Mouse (Mus musculus) intestine, embryonic 14.5 days (tissue): ENCODE results near the gene Gzma. TPM values are rescaled to one million over a fixed set of nuclear protein-coding genes. Genes with fewer than 3 reads are reported as not detected.

Experiments
- ATAC-seq: fragments of 200-750 bp; cut with Nextera tagmentation; replicated peaks from 2 replicates; pipeline ENCODE4 v1.8.0; 2017; ENCODE audit warnings: low read depth, moderate number of reproducible peaks, moderate TSS enrichment, moderate library complexity; ENCODE audit not compliant: low FRiP score, low TSS enrichment
- DNase-seq: peaks from one replicate; pipeline ENCODE4 v3.0.0-alpha.2; 2018; ENCODE audit warnings: low spot score
- H3K27ac ChIP-seq: fragments of 300-500 bp; sonication (generic); 2 replicates; pipeline ENCODE4 v1.5.1; 2014; ENCODE audit warnings: low read depth, mild to moderate bottlenecking, control low read depth
- H3K27me3 ChIP-seq: fragments of 300-500 bp; sonication (generic); replicated peaks from 2 replicates; pipeline ENCODE4 v1.6.1; 2014; ENCODE audit warnings: low read length, control low read depth; ENCODE audit not compliant: control insufficient read depth, insufficient read depth
- H3K36me3 ChIP-seq: fragments of 300-500 bp; sonication (generic); 2 replicates; pipeline ENCODE4 v1.6.1; 2014; ENCODE audit warnings: low read length, control low read depth; ENCODE audit not compliant: control insufficient read depth, insufficient read depth
- H3K4me1 ChIP-seq: fragments of 300-500 bp; sonication (generic); replicated peaks from 2 replicates; pipeline ENCODE4 v1.6.1; 2014; ENCODE audit warnings: low read length, control low read depth, mixed read lengths; ENCODE audit not compliant: control insufficient read depth, insufficient read depth
- H3K4me2 ChIP-seq: fragments of 300-500 bp; sonication (generic); 2 replicates; pipeline ENCODE4 v1.6.1; 2014; ENCODE audit warnings: low read length
- H3K4me3 ChIP-seq: fragments of 300-500 bp; sonication (generic); 2 replicates; pipeline ENCODE4 v1.5.1; 2014; ENCODE audit warnings: low read depth, low read length, control low read depth, mixed read lengths
- H3K9ac ChIP-seq: fragments of 300-500 bp; sonication (generic); 2 replicates; pipeline ENCODE4 v1.6.1; 2014; ENCODE audit warnings: mild to moderate bottlenecking, low read length
- H3K9me3 ChIP-seq: fragments of 300-500 bp; sonication (generic); 2 replicates; pipeline ENCODE4 v1.6.1; 2016; ENCODE audit warnings: low read length, control low read depth; ENCODE audit not compliant: control insufficient read depth
- WGBS: fragments of 180-500 bp; shearing (Covaris S2); extraction: QIAGEN DNeasy Blood & Tissue Kit; methylation state at CpG from one replicate; pipeline ENCODE4 v1.1.7; 2014; 5-methylcytosine and 5-hydroxymethylcytosine counted together
- polyA plus RNA-seq: library from polyadenylated mRNA; unstranded; fragments of >200 nt; fragmentation: Nextera tagmentation; extraction: Ambion mirVana; gene quantifications from 2 replicates; pipeline ENCODE4 v1.2.1, GENCODE M21; 2014

The Gzma gene
- polyA plus RNA-seq, 1 experiment from 2014 or later = 0.62 TPM

DNA sequence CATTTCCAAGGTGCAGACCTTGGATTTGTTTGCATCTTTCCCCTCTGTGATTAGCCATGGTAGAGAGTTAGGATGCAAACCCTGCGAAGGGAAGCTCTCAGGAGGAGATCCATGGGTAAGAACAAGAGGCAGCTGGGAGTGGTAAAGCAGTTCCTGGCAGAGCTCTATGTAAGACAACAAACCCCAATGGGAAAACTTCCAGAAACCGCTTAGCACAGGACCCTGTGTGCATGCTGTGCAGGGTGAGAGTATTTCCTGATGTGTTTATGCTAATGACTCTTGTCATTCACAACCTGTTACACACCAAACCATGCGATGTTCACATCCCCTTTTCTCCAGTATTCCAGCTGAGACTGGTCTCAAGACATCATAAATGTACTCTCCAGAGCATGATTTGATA lies 3.8 kb downstream of the Gzma start:
- H3K9me3 ChIP-seq = no peaks in the 10 kb centered on the region
- WGBS = 71% methylated on average over 3 of the region's 3 CpGs

DNA sequence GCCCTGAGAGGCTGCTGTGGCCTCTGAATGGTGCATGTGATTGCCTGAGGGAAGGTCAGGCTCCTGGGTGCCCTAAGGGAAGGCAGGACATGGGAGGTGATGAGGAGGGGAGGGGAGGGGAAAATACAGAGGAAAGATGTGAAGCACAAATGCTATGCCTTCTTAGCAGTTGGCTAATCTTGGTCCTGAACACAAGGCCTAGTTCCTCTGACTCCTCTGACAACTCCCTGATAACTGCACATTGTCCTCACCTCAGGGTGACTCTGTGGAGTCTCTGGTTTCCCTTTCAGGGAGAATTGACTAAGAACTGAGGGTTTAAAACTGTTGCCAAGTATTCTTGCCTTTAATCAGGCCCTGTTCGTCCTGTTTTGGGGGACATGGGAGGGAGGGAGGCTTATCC lies 6.2 kb downstream of the Gzma start:
- H3K4me3 ChIP-seq = no peak overlapping the region
- H3K27me3 ChIP-seq = no peaks in the 10 kb centered on the region
- ATAC-seq (no peak), DNase-seq (no peak)
- H3K4me1 ChIP-seq = no peaks in the 10 kb centered on the region
- no peaks in the 10 kb centered on the region for H3K9me3 ChIP-seq
- no peaks in the 10 kb centered on the region for H3K36me3 ChIP-seq
- no peak overlapping the region for H3K4me2 ChIP-seq
- H3K9ac ChIP-seq = no peak overlapping the region
- no peak overlapping the region for H3K27ac ChIP-seq
- 77% methylated on average over 1 of the region's 1 CpGs for WGBS

More for the DNA sequence above, 3.8 kb downstream of the Gzma start:
- ATAC-seq (no peak), DNase-seq (no peak)
- H3K27me3 ChIP-seq = no peaks in the 10 kb centered on the region
- no peak overlapping the region for H3K4me3 ChIP-seq
- H3K27ac ChIP-seq = no peak overlapping the region
- H3K4me1 ChIP-seq = no peaks in the 10 kb centered on the region
- no peaks in the 10 kb centered on the region for H3K36me3 ChIP-seq
- H3K9ac ChIP-seq = no peak overlapping the region
- H3K4me2 ChIP-seq = no peak overlapping the region

GRCm38 (mm10) chr13:113090489-113090888 lies 10.3 kb downstream of the Gzma start:
- Histone ChIP-seq H3K4me1 (no peaks in the 10 kb centered on the region), H3K27me3 (no peaks in the 10 kb centered on the region), H3K4me2 (no peak overlapping the region), H3K36me3 (no peaks in the 10 kb centered on the region), H3K9ac (no peak overlapping the region), H3K27ac (no peak overlapping the region), H3K4me3 (no peak overlapping the region), H3K9me3 (no peaks in the 10 kb centered on the region)
- ATAC-seq (no peak), DNase-seq (no peak)
- WGBS = 44% methylated on average over 8 of the region's 8 CpGs

DNA sequence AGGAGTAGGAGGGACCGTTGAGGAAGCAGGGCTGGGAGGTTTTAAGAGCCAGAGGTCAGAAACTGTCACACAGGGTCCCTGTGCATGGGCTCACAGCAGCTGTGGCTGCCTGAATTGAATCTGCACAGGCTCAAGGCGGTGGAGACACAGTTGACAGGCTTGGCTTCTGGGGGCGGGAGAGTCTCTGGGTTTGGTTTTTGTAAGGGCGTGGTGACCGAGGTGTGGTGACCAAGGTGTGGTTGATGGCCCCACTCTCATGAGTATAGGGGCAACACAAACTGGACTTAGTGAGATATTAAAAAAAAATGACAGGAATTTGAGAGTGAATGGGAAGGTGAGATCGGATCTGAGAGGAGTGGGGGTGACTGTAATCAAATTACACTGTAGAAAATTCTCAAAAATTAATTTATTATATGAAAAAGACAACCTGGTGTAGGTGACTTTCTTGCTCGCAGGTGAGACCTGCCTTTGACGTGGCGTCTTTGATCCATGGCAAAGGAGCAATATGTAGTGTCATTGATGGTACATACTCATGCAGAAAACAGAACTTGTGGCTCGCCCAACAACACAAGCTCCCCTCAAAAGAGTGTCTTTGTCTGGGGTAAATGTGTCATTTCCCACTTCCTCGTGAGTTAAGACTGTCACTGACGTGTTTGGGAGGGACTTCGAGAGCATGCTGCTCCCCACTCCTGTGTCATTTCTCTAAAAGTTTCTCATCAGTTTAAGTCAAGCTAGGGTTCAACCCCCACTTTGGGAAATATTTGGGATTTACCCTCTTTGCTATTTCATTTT lies 13.4 kb downstream of the Gzma start:
- ATAC-seq (no peak), DNase-seq (no peak)
- Histone ChIP-seq H3K36me3 (no peaks in the 10 kb centered on the region), H3K27me3 (no peaks in the 10 kb centered on the region), H3K9me3 (no peaks in the 10 kb centered on the region), H3K9ac (no peak overlapping the region), H3K27ac (no peak overlapping the region), H3K4me2 (no peak overlapping the region), H3K4me3 (no peak overlapping the region), H3K4me1 (no peaks in the 10 kb centered on the region)
- WGBS = 78% methylated on average over 13 of the region's 13 CpGs

- no peak overlapping the region for H3K4me3 ChIP-seq
- no peaks in the 10 kb centered on the region for H3K36me3 ChIP-seq
- H3K27ac ChIP-seq = no peak overlapping the region
- no peaks in the 10 kb centered on the region for H3K9me3 ChIP-seq
- WGBS = 64% methylated on average over 5 of the region's 5 CpGs
- no peak overlapping the region for H3K4me2 ChIP-seq
- no peaks in the 10 kb centered on the region for H3K27me3 ChIP-seq
- no peaks in the 10 kb centered on the region for H3K4me1 ChIP-seq
- DNase-seq (no peak), ATAC-seq (no peak)
- H3K9ac ChIP-seq = no peak overlapping the region
These were observed 16.0 kb downstream of the Gzma start for GRCm38 (mm10) chr13:113084732-113085131.

DNA sequence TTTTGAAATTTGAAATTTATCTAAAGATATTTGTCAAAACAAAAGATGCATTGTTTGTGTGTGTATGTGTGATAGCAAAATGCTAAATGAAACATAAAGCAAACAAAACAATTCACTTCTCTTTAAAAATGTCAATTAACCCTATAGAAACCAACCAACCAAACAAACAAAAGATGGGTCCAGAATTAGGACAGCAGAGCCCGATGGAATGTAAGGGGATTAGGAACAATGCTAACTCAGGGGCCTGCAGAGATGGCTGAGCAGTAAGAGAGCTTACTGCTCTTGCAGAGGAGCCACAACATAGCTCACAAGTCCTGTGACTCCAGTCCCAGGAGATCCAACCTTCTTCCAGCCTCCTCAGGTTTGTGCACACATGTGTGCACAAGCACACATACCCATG lies 18.7 kb downstream of the Gzma start:
- Histone ChIP-seq H3K9ac (no peak overlapping the region), H3K4me3 (no peak overlapping the region), H3K27me3 (no peaks in the 10 kb centered on the region), H3K27ac (no peak overlapping the region), H3K4me2 (no peak overlapping the region), H3K4me1 (no peaks in the 10 kb centered on the region), H3K36me3 (no peaks in the 10 kb centered on the region), H3K9me3 (no peaks in the 10 kb centered on the region)
- no peak for ATAC-seq
- no peak for DNase-seq
- WGBS = 46% methylated on average over 1 of the region's 1 CpGs

DNA sequence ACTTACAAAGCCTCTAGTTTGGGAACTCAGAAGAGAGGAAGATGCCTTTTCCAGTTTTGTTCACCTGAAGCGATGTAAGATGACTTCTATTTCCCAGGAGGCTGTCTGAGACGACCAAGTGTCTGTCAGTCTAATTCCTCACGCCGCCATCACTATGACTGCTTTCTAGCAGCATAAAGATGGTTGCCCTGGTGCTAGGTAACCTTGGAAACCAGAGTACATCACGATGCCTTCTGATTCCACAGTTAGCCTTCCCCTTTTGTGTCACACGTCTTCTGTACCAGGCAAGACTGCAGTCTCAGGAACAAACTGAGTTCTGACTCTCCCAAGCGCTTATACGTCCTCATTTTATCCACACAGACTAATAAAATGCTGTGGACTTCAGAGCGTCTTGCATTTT lies 21.8 kb downstream of the Gzma start:
- Histone ChIP-seq H3K4me3 (no peak overlapping the region), H3K27ac (no peak overlapping the region), H3K9ac (no peak overlapping the region), H3K4me2 (no peak overlapping the region), H3K9me3 (no peaks in the 10 kb centered on the region), H3K27me3 (no peaks in the 10 kb centered on the region), H3K36me3 (no peaks in the 10 kb centered on the region), H3K4me1 (no peaks in the 10 kb centered on the region)
- WGBS = 86% methylated on average over 9 of the region's 9 CpGs
- ATAC-seq (no peak), DNase-seq (no peak)

- no peaks in the 10 kb centered on the region for H3K9me3 ChIP-seq
- H3K36me3 ChIP-seq = no peaks in the 10 kb centered on the region
- H3K9ac ChIP-seq = no peak overlapping the region
- H3K4me1 ChIP-seq = no peaks in the 10 kb centered on the region
- no peak overlapping the region for H3K4me3 ChIP-seq
- ATAC-seq = no peak
- DNase-seq = no peak
- H3K27me3 ChIP-seq = no peaks in the 10 kb centered on the region
- no peak overlapping the region for H3K27ac ChIP-seq
- no peak overlapping the region for H3K4me2 ChIP-seq
- WGBS = 90% methylated on average over 9 of the region's 9 CpGs
These were observed 36.2 kb downstream of the Gzma start for GRCm38 (mm10) chr13:113064542-113064941.

- Histone ChIP-seq H3K36me3 (no peaks in the 10 kb centered on the region), H3K4me2 (no peak overlapping the region), H3K4me1 (no peaks in the 10 kb centered on the region), H3K27ac (no peak overlapping the region), H3K9ac (no peak overlapping the region), H3K4me3 (no peak overlapping the region), H3K27me3 (no peaks in the 10 kb centered on the region), H3K9me3 (no peaks in the 10 kb centered on the region)
- WGBS = 83% methylated on average over 6 of the region's 6 CpGs
- ATAC-seq (no peak), DNase-seq (no peak)
These were observed 39.0 kb downstream of the Gzma start for GRCm38 (mm10) chr13:113061746-113062145.
